Mouse (Mus musculus) T-cell, adult 2 months (primary cell): ENCODE results near the gene Tex36.

Experiments
- DNase-seq: peaks from one replicate; pipeline ENCODE4 v3.0.0; 2022; ENCODE audit warnings: low spot score

Tex36 gene

DNA sequence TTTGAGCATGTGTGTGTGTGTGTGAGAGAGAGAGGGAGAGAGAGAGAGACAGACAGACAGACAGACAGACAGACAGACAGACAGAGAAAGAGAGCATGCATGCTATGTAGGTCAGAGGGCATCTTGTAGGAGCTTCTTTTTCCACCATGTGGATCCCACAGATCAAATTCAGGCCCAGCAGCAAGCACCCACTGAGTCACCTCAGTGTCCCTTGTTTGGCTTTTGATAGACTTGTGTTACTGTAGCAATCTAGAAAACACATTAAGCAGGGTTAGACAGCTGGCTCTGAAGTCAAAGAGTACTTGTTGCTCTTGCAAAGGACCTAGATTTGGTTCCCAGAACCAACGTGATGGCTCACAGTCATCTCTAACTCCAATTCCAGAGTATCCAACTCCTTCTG lies 10.2 kb downstream of the Tex36 start:
- no peak for DNase-seq

GRCm38 (mm10) chr7:133583216-133583615 lies 18.7 kb downstream of the Tex36 start:
- DNase-seq, result no peak

- DNase-seq, result no peak
Observed at GRCm38 (mm10) chr7:133580296-133580640, 21.7 kb downstream of the Tex36 start.

DNA sequence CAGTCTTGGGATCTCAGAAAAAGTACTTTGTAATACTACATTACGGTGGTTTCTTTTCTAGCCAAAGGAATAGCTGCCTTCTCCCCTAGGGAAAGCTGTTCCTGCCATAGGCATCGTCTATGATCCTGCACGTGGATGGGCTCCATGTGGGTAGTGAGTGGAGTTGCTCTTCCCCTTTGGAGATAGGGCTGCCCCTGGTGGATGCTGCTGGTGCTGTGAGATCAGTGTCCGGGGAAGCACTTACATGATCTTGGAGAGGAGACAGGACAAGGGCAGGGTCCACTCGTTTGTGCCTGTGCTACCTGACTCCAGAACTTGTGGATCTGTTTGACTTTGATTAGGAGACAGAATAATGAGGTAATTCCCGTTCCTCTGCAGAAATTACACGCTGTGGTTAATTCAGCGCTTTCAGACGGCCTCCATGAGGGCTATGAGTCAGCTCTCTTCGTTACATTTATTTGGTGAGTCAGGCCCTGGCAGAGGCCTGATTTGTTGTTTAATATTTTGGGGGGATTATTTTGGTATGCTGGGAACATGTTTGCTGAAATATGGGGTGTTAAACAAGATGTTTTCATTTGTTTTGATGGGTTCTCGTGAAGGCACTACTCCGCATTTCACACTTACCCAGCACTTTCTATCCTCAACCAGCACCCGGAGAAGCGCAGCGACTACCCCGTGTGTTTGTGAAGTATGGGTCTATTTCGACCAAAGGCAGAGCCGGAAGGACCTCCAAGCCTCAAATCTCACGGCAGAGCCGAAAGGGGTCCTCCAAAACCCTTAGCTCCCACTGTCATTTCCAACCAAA lies 22.3 kb downstream of the Tex36 start:
- DNase-seq, result no peak

DNA sequence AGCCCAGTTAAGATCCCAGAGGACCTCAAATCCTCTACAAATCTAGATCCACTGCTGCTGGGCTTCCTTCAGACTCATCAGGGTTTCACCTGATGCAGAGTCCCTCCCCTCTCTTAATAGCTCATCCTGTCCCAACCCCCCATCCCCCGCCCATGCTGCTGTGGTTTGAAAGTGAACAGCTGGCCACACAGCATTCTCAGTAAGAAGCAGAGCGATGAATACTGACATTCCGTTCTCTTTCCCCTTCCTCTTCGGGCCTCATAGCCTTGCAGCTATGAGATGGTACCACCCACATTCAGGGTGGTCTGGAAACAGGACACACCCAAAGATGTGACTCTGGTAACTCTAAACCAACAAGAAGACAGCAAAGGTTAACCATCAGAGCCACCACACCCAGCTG lies 25.1 kb downstream of the Tex36 start:
- no peak for DNase-seq

- DNase-seq, result no peak
Observed at GRCm38 (mm10) chr7:133576281-133576680, 25.7 kb downstream of the Tex36 start.

GRCm38 (mm10) chr7:133571927-133572326 lies 30.0 kb downstream of the Tex36 start:
- DNase-seq, result no peak

GRCm38 (mm10) chr7:133569194-133569880 lies 32.6 kb downstream of the Tex36 start:
- DNase-seq, result no peak

DNA sequence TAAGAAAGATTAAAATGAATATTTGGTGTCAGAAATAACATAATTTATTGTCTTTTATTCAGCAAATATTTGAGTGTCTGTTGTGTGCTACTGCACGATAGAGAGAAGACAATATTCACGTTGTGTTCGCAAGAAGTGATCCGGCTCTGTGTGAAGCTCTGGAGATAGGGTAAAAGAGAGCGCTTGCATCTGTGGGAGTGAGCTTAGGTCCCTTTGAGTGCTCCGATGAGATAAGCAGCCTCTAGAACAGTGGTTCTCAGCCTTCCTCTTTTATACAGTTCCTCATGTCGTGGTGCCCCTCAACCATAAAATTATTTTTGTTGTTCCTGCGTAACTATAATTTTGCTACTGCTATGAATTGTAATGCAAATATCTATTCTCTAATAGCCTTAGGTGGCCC lies 37.4 kb downstream of the Tex36 start:
- no peak for DNase-seq

- no peak for DNase-seq
Observed at GRCm38 (mm10) chr7:133563175-133563824, 38.7 kb downstream of the Tex36 start.

GRCm38 (mm10) chr7:133555786-133556492 lies 46.0 kb downstream of the Tex36 start:
- no peak for DNase-seq

DNA sequence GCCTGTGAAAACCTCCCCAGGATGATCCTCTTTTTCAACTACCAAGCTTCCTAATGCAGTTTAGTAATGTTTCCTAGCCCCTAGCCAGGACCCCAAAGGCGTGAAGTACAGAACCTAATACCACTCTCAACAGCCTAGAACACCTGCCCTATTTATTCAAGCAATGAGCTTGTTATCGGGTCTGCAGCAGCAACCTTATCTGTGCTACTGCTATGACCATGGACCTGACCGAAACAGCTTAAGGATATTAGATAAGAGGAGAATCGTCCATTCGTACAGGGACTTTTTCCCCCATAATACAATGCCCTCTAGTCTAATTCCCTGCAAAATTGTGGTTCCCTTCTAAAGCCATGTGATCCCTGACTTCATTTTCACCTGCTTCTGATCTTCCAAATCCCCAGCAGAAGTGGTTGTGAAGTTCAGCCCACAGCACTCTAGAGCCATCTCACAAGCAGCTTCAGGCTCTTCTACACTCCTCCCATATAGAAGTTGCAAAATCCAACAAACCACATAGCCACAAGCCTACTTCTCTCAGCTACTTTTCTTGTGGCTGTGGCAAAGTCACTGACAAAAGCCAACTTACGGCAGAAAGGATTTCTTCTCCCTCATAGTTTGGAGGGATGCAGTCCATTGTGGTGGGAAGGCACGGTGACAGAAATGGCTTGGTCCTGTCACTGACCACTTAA lies 49.5 kb downstream of the Tex36 start:
- no peak for DNase-seq

DNA sequence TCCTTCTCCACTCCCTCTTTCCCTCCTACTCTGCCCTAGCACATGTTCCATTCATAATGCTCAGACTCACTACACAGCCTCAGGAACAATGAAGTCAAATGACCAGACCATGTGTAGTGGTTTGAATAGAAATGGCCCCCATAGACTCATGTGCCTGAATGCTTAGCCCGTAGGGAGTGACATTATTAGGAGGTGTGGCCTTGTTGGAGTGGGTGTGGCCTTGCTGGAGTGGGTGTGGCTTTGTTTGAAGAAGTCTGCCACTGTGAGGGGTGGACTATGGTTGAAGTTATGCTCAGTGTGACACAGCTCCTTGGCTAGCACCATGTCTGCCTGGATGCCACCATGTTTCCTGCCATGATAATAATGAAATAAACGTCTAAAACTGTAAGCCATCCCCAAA lies 51.0 kb downstream of the Tex36 start:
- DNase-seq, result no peak

- no peak for DNase-seq
Observed at GRCm38 (mm10) chr7:133548434-133548833, 53.5 kb downstream of the Tex36 start.

- no peak for DNase-seq
Observed at GRCm38 (mm10) chr7:133545631-133546030, 56.3 kb downstream of the Tex36 start.

DNA sequence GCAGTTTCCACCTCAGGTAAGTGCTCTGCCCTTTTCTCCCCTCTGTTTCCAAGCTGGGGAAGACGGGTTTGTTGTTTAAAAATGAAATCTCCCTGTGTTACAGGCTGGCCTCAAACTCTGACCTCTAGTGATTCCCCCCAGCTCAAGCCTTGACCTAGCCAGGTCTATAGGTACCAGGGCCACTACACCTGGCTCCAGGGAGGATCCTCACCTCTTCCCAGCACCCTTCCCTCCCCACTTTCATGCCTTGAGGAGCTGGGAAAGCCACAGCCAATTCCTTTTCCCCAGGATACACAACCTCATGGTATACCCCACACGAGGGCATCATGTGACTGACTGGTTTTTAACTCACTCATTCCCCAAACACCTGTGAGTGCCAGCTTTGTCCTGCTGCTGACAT lies 57.0 kb downstream of the Tex36 start:
- DNase-seq, result no peak

DNA sequence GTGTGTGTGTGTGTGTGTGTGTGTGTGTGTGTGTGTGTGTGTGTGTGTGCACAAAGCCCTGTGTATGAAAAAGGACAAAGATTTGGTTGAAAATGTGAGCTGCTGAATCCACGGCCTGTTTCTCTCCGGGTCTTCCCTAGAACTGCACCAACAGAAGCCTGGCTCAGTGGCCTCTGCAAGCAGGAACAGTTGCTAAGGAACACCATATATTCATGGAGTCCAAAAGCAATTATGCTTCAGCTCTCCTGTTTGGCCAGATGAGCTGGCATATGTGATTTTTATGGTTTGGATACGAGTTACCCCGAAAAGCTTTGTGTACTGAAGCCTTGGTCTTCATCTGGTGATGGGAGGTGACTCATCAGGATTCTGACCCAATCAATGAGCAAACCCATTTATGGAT lies 58.8 kb downstream of the Tex36 start:
- DNase-seq, result no peak

DNA sequence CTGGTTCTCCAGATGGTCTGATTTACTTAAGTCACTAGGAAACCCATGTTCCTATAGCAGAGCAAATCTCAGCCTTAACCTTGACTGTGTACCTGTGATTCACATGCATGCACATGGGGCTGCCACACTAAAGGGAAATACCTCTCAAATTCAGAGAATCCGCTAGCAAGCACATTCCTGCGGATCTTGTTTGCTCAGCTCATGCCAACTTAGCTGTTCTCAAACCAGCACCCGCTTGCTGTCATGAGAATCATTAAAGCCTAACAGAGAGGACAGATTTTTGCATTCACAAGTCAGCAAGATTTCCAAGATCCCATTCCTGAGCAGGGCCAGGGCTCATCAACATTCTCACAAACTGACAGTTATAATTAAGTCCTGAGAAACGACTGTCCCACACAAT lies 64.6 kb downstream of the Tex36 start:
- DNase-seq, result no peak
